Mouse (Mus musculus) central nervous system, embryonic 18 days (tissue): ENCODE results near the gene Klf2. TPM values are rescaled to one million over a fixed set of nuclear protein-coding genes. Genes with fewer than 3 reads are reported as not detected.

Source experiments
- polyA plus RNA-seq: library from polyadenylated mRNA; depleted of rRNA; stranded (reverse); fragments of >200 nt; gene quantifications from 2 replicates; pipeline ENCODE4 v1.2.3, GENCODE M21; 2012; rRNA removed

The Klf2 gene
- polyA plus RNA-seq = 7.6 and 8.7 TPM in 2 replicates

GRCm38 (mm10) chr8:72318801-72319322 is at the start of gene Klf2:
Klf2 (plus strand) TSS chr8:72319033.

GRCm38 (mm10) chr8:72305210-72305905 is 13.5 kb upstream of the Klf2 start, which contains the start of gene Gm10282:
Gm10282 (minus strand) TSS chr8:72305260.

Other genes starting within 250 kb of the Klf2 start
- gene Olfr373, start 235.9 kb upstream of the Klf2 start, polyA plus RNA-seq = not detected in 2 replicates
- gene Olfr374, start 212.0 kb upstream of the Klf2 start, polyA plus RNA-seq = not detected in 2 replicates
- gene Tpm4, start 184.1 kb upstream of the Klf2 start, polyA plus RNA-seq = 121 and 125 TPM in 2 replicates
- 89.8 and 93.6 TPM in 2 replicates for gene Rab8a, start 157.8 kb upstream of the Klf2 start, polyA plus RNA-seq
- gene Hsh2d, start 129.4 kb upstream of the Klf2 start, polyA plus RNA-seq = 0.05 and 0.09 TPM in 2 replicates
- not detected in 2 replicates for gene Cib3, start 106.2 kb upstream of the Klf2 start, polyA plus RNA-seq
- not detected in 2 replicates for gene Gm11034, start 105.4 kb upstream of the Klf2 start, polyA plus RNA-seq
- gene Fam32a, start 99.3 kb upstream of the Klf2 start, polyA plus RNA-seq = 90.0 and 91.8 TPM in 2 replicates
- 220 and 234 TPM in 2 replicates for gene Ap1m1, start 79.0 kb upstream of the Klf2 start, polyA plus RNA-seq
- gene Gm10282, start 13.8 kb upstream of the Klf2 start, polyA plus RNA-seq = 12.4 and 15.5 TPM in 2 replicates
- gene Eps15l1, start 102.4 kb downstream of the Klf2 start, polyA plus RNA-seq = 79.9 and 81.8 TPM in 2 replicates
- 0.36 and 0.96 TPM in 2 replicates for gene Calr3, start 124.8 kb downstream of the Klf2 start, polyA plus RNA-seq
- 16.8 and 17.8 TPM in 2 replicates for gene 1700030K09Rik, start 124.8 kb downstream of the Klf2 start, polyA plus RNA-seq
- gene Cherp, start 156.2 kb downstream of the Klf2 start, polyA plus RNA-seq = 40.9 and 55.9 TPM in 2 replicates
- 27.6 and 29.9 TPM in 2 replicates for gene Slc35e1, start 173.6 kb downstream of the Klf2 start, polyA plus RNA-seq
- 12.7 and 13.1 TPM in 2 replicates for gene Med26, start 229.2 kb downstream of the Klf2 start, polyA plus RNA-seq